Mouse (Mus musculus) layer of hippocampus, postnatal 10 days (tissue): ENCODE measurements around the gene Rrnad1. TPM values are rescaled to one million over a fixed set of nuclear protein-coding genes. Genes with fewer than 3 reads are reported as not detected.
"Not testable (repeated sequence)": the region's sequence is repeated elsewhere in the genome, so short reads cannot be mapped to it uniquely, and the experiment has no call there.

Experiments
- DNase-seq, 2 experiments: peaks; one replicate each; pipeline ENCODE4 v3.0.0; 2021; ENCODE audit warnings: low spot score in 2 of 2
- total RNA-seq, 2 experiments: library from RNA; stranded (reverse); gene quantifications; 2 replicates each; pipeline ENCODE4 v1.2.3; 2021

The Rrnad1 gene
- total RNA-seq, 2 experiments from 2014 or later: 18.1 to 26.4 TPM

GRCm38 (mm10) chr3:87919336-87920108 is 11.0 kb downstream of the Rrnad1 start, which contains the start of gene Mrpl24:
Gene Mrpl24 (plus strand): TSS chr3:87919506.
- peak; percentile 72 to 77 for DNase-seq

- DNase-seq: peak in 1 of 2 experiments; percentile 15
These were observed 12.0 kb downstream of the Rrnad1 start for GRCm38 (mm10) chr3:87918551-87918950.

GRCm38 (mm10) chr3:87916990-87917389 is 13.5 kb downstream of the Rrnad1 start:
- no peak for DNase-seq

GRCm38 (mm10) chr3:87913891-87914290 is 16.6 kb downstream of the Rrnad1 start:
- no peak for DNase-seq

- no peak for DNase-seq
These were observed 17.0 kb downstream of the Rrnad1 start for GRCm38 (mm10) chr3:87913491-87913890.

- DNase-seq: peak; percentile 67 to 69
These were observed 19.9 kb downstream of the Rrnad1 start for GRCm38 (mm10) chr3:87910573-87911141.

- peak in 1 of 2 experiments; percentile 9 for DNase-seq
These were observed 20.6 kb downstream of the Rrnad1 start for GRCm38 (mm10) chr3:87909874-87910273.

- DNase-seq: peak in 1 of 2 experiments; percentile 9
These were observed 21.1 kb downstream of the Rrnad1 start for GRCm38 (mm10) chr3:87909381-87909780.

- peak in 1 of 2 experiments; percentile 11 for DNase-seq
These were observed 22.6 kb downstream of the Rrnad1 start for GRCm38 (mm10) chr3:87907906-87908305.

- peak in 1 of 2 experiments; percentile 46 for DNase-seq
These were observed 23.3 kb downstream of the Rrnad1 start for GRCm38 (mm10) chr3:87906981-87907857.

GRCm38 (mm10) chr3:87906601-87906980 is 23.9 kb downstream of the Rrnad1 start:
- peak; percentile 63 to 73 for DNase-seq

- DNase-seq: peak; percentile 90 to 94
These were observed 24.5 kb downstream of the Rrnad1 start, which contains the start of gene Hdgf for GRCm38 (mm10) chr3:87905880-87906485. Gene Hdgf (plus strand): TSS chr3:87906321.

GRCm38 (mm10) chr3:87903821-87904220 is 26.7 kb downstream of the Rrnad1 start:
- no peak for DNase-seq

GRCm38 (mm10) chr3:87901959-87902358 is 28.6 kb downstream of the Rrnad1 start:
- DNase-seq: not testable (repeated sequence)

GRCm38 (mm10) chr3:87901036-87901624 is 29.4 kb downstream of the Rrnad1 start:
- no peak for DNase-seq

GRCm38 (mm10) chr3:87899776-87900175 is 30.7 kb downstream of the Rrnad1 start:
- no peak for DNase-seq

- DNase-seq: no peak
These were observed 31.3 kb downstream of the Rrnad1 start for GRCm38 (mm10) chr3:87899266-87899665.

- no peak for DNase-seq
These were observed 37.1 kb downstream of the Rrnad1 start for GRCm38 (mm10) chr3:87893367-87893905.

GRCm38 (mm10) chr3:87891481-87891880 is 39.0 kb downstream of the Rrnad1 start:
- DNase-seq: no peak

GRCm38 (mm10) chr3:87887400-87887799 is 43.1 kb downstream of the Rrnad1 start:
- DNase-seq: not testable (repeated sequence)
